Mouse (Mus musculus) R1 (cell line): ENCODE measurements around the gene Gm36028.

ENCODE experiments used
- DNase-seq: peaks from one replicate; pipeline ENCODE4 v3.0.0-alpha.2; 2018; ENCODE audit warnings: low read depth, low spot score

The Gm36028 gene

GRCm38 (mm10) chr16:37808866-37809622, 51.9 kb downstream of the Gm36028 start:
- peak; percentile 79 for DNase-seq

- DNase-seq = no peak
Measured at GRCm38 (mm10) chr16:37807269-37807668, 53.7 kb downstream of the Gm36028 start.

- no peak for DNase-seq
Measured at GRCm38 (mm10) chr16:37805746-37806495, 55.0 kb downstream of the Gm36028 start.

GRCm38 (mm10) chr16:37803387-37803950, 57.5 kb downstream of the Gm36028 start:
- no peak for DNase-seq

- peak; percentile 83 for DNase-seq
Measured at GRCm38 (mm10) chr16:37802686-37803295, 58.2 kb downstream of the Gm36028 start.

- no peak for DNase-seq
Measured at GRCm38 (mm10) chr16:37801097-37801496, 59.8 kb downstream of the Gm36028 start.
